Mouse (Mus musculus) liver, postnatal 0 days (tissue): ENCODE measurements around the gene Fam160a2. TPM values are rescaled to one million over a fixed set of nuclear protein-coding genes. Genes with fewer than 3 reads are reported as not detected.
A peak's percentile ranks its signal among the peaks of the same experiment; 100 is the strongest.

Experiments used
- ATAC-seq: fragments of 200-750 bp; cut with Nextera tagmentation; 2 replicates; pipeline ENCODE4 v1.8.0; 2017; ENCODE audit warnings: mild to moderate bottlenecking, moderate library complexity
- DNase-seq: peaks from one replicate; pipeline ENCODE4 v3.0.0-alpha.2; 2016
- H3K27ac ChIP-seq: fragments of 300-500 bp; sonication (generic); 2 replicates; pipeline ENCODE4 v1.5.1; 2014; ENCODE audit warnings: antibody characterized with exemption, moderate library complexity, mild to moderate bottlenecking, low read depth
- H3K27me3 ChIP-seq: fragments of 300-500 bp; sonication (generic); 2 replicates; pipeline ENCODE4 v1.6.1; 2014; ENCODE audit warnings: low read length, control low read depth, mixed read lengths; ENCODE audit not compliant: insufficient read depth
- H3K36me3 ChIP-seq: fragments of 300-500 bp; sonication (generic); replicated peaks from 2 replicates; pipeline ENCODE4 v1.6.1; 2014; ENCODE audit warnings: mild to moderate bottlenecking, control low read depth, low read length, moderate library complexity, mixed read lengths; ENCODE audit not compliant: insufficient read depth
- H3K4me1 ChIP-seq: fragments of 300-500 bp; sonication (generic); 2 replicates; pipeline ENCODE4 v1.6.1; 2014; ENCODE audit warnings: antibody characterized with exemption, mild to moderate bottlenecking, control low read depth; ENCODE audit not compliant: insufficient read depth
- H3K4me2 ChIP-seq: fragments of 300-500 bp; sonication (generic); 2 replicates; pipeline ENCODE4 v1.6.1; 2014; ENCODE audit warnings: low read depth, mild to moderate bottlenecking, low read length, moderate library complexity, mixed read lengths
- H3K4me3 ChIP-seq: fragments of 300-500 bp; sonication (generic); 2 replicates; pipeline ENCODE4 v1.5.1; 2014; ENCODE audit warnings: low read depth, low read length
- H3K9ac ChIP-seq: fragments of 300-500 bp; sonication (generic); replicated peaks from 2 replicates; pipeline ENCODE4 v1.6.1; 2014; ENCODE audit warnings: mild to moderate bottlenecking, moderate library complexity
- H3K9me3 ChIP-seq: fragments of 300-500 bp; sonication (generic); 2 replicates; pipeline ENCODE4 v1.6.1; 2016; ENCODE audit warnings: mild to moderate bottlenecking, control low read depth, low read length, mixed read lengths
- CTCF ChIP-seq: sonication (generic); IDR thresholded peaks from 2 replicates; pipeline ENCODE4 v1.5.1; 2016; ENCODE audit warnings: antibody characterized with exemption, low read depth
- EP300 ChIP-seq: IDR thresholded peaks from 2 replicates; pipeline ENCODE4 v1.6.1; 2016; ENCODE audit warnings: antibody characterized with exemption, low read depth, mild to moderate bottlenecking
- WGBS: fragments of 180-500 bp; shearing (Covaris S2); extraction: QIAGEN DNeasy Blood & Tissue Kit; methylation state at CpG from one replicate; pipeline ENCODE4 v1.1.7; 2014; ENCODE audit not compliant: insufficient replicate concordance; 5-methylcytosine and 5-hydroxymethylcytosine counted together
- polyA plus RNA-seq: library from polyadenylated mRNA; unstranded; fragments of >200 nt; fragmentation: Nextera tagmentation; extraction: Ambion mirVana; gene quantifications from 2 replicates; pipeline ENCODE4 v1.2.1, GENCODE M21; 2015

Fam160a2 gene
- polyA plus RNA-seq, result 10.3 and 11.1 TPM in 2 replicates

GRCm38 (mm10) chr7:105399935-105400624 lies at the start of gene Fam160a2:
Gene Fam160a2 (minus strand): TSS chr7:105400054.
- ATAC-seq, result peak; percentile 95
- Histone ChIP-seq H3K27me3 (no peaks in the 10 kb centered on the region), H3K27ac (peak within 1 kb of the TSS; percentile 81), H3K36me3 (no peaks in the 10 kb centered on the region), H3K4me1 (peaks cover 28% of the 10 kb centered on the region), H3K4me2 (peak within 1 kb of the TSS; percentile 89), H3K4me3 (peak within 1 kb of the TSS; percentile 70), H3K9ac (peak within 1 kb of the TSS; percentile 76), H3K9me3 (no peaks in the 10 kb centered on the region)
- DNase-seq, result peak; percentile 100
- WGBS, result under 1% methylated on average over 55 of the region's 55 CpGs
- TF ChIP-seq CTCF, result no peak
- no peak for TF ChIP-seq EP300

DNA sequence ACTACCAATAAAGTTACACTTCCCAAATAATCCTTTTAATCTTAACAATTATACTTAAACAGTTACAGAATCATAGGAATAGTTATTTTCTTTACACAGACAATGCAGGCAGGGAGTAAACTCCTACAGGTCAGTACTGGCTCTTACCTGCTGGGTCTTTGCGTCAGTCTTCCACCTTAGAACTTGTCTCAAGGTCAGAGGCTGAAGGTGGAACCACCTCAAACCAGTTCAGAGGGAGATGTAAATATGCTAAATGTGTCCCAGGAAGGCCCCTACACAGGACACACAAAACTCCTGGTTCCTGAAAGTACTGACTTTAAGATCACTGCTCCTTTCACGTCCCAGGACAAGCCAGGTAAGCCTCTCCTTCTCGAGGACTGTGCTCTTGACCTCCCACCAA lies 45.2 kb upstream of the Fam160a2 start:
- no peak overlapping the region for H3K27ac ChIP-seq
- ATAC-seq (no peak), DNase-seq (no peak)
- no peaks in the 10 kb centered on the region for H3K4me1 ChIP-seq
- H3K9me3 ChIP-seq, result no peaks in the 10 kb centered on the region
- no peaks in the 10 kb centered on the region for H3K27me3 ChIP-seq
- H3K4me3 ChIP-seq, result no peak overlapping the region
- no peak overlapping the region for H3K9ac ChIP-seq
- no peak for TF ChIP-seq EP300
- no peak for TF ChIP-seq CTCF
- no peak overlapping the region for H3K4me2 ChIP-seq
- no peaks in the 10 kb centered on the region for H3K36me3 ChIP-seq
- WGBS, result 59% methylated on average over 3 of the region's 3 CpGs

DNA sequence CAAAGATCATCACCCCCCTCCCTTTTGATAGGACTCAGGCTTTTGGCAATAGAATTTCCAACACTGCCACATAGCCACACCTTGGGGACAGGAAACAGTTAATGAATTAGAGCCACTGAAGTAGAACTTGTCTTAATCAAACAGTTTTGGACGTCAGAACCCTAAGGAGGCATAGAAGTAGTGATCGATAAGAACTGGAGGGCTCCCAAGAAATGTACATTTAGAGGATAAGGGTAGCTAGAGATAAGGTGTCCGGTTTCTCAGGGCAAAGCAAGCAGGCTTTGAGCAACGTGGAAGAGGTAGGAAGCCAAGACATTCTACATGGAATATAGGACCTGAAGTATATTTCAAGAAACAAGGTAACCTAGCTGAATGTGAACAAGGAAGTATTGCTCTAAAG lies 41.6 kb upstream of the Fam160a2 start:
- Histone ChIP-seq H3K9ac (no peak overlapping the region), H3K27ac (no peak overlapping the region), H3K4me2 (no peak overlapping the region), H3K4me3 (no peak overlapping the region), H3K36me3 (no peaks in the 10 kb centered on the region), H3K27me3 (no peaks in the 10 kb centered on the region), H3K4me1 (no peaks in the 10 kb centered on the region), H3K9me3 (no peaks in the 10 kb centered on the region)
- ATAC-seq (no peak), DNase-seq (no peak)
- no peak for TF ChIP-seq CTCF
- TF ChIP-seq EP300, result no peak
- WGBS, result 49% methylated on average over 4 of the region's 4 CpGs

DNA sequence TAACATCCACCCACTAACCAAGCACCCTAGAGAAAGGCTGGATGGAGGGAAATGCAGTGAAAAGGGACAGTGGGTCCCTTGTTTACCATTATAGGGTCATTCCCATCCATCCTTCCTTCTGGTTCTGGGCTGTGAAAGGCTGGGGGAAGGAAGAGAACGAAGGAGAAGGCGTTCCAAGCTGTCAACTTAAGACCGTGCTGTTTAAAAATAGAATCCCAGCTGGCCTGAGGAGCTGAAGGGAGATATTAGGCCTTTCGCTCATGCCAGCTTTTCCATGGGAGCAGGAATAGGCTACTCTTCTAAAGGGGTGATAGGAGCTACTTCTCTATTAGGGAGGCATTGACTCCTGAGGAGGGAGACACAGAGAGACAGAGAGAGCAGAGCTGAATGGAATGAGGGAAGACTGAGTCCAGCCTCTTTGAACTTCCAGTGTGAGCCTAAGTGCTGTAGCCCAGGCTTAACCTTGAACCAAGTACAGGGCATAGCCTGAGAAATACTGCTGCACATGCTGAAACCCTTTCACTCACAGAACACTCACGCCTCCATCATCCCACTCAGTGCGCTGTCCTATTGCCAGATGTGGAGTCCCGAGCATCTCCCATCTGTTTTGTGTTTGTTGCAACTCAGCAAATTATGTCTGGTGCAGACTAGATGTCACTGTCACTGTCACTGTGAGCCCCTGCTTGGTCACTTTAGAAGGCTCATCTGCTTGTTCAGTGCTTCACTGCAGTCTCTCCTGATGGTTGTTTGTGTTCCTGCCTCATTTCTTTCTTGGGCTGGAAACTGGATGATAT lies 38.3 kb upstream of the Fam160a2 start:
- Histone ChIP-seq H3K9me3 (no peaks in the 10 kb centered on the region), H3K4me1 (no peaks in the 10 kb centered on the region), H3K4me3 (no peak overlapping the region), H3K27ac (no peak overlapping the region), H3K9ac (no peak overlapping the region), H3K4me2 (no peak overlapping the region), H3K27me3 (no peaks in the 10 kb centered on the region), H3K36me3 (no peaks in the 10 kb centered on the region)
- 70% methylated on average over 7 of the region's 7 CpGs for WGBS
- DNase-seq (no peak), ATAC-seq (no peak)
- TF ChIP-seq EP300 (no peak), CTCF (no peak)

DNA sequence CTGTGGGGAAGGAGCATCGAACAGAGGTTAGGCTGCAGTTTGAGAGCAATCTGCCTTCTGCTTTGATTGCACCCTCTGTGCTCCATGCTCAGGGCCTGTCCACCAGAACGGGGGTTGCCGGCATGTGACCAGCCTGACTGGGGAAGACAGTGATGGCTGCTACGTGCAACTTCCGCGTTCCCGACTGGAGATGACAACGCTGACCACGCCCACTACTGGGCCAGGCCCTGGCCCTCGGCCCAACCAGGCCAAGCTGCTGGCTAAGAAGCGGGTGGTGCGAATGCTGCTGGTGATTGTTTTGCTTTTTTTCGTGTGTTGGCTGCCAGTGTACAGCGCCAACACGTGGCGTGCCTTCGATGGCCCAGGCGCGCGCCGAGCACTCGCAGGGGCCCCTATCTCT lies 34.9 kb upstream of the Fam160a2 start:
- TF ChIP-seq EP300 (no peak), CTCF (no peak)
- no peak for ATAC-seq
- Histone ChIP-seq H3K27me3 (no peaks in the 10 kb centered on the region), H3K9me3 (no peaks in the 10 kb centered on the region), H3K36me3 (no peaks in the 10 kb centered on the region), H3K9ac (no peak overlapping the region), H3K4me3 (no peak overlapping the region), H3K4me2 (no peak overlapping the region), H3K27ac (no peak overlapping the region), H3K4me1 (no peaks in the 10 kb centered on the region)
- 77% methylated on average over 22 of the region's 22 CpGs for WGBS
- no peak for DNase-seq

DNA sequence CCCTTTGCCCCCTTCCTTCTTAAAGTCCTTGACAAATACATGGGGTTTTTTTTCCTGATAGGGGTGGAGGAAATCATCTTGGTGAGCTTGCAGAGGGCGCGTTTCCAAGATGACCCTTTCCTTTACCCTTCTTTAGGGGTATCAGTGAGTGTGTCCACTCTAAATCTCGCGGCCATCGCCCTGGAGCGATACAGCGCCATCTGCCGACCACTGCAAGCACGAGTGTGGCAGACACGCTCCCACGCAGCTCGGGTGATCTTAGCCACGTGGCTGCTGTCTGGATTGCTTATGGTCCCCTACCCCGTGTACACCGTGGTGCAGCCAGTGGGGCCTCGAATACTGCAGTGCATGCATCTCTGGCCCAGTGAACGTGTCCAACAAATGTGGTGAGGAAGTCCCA lies 34.0 kb upstream of the Fam160a2 start:
- no peaks in the 10 kb centered on the region for H3K36me3 ChIP-seq
- no peak overlapping the region for H3K4me2 ChIP-seq
- TF ChIP-seq CTCF (no peak), EP300 (no peak)
- H3K9me3 ChIP-seq, result no peaks in the 10 kb centered on the region
- no peaks in the 10 kb centered on the region for H3K27me3 ChIP-seq
- H3K9ac ChIP-seq, result no peak overlapping the region
- no peak overlapping the region for H3K4me3 ChIP-seq
- ATAC-seq, result no peak
- WGBS, result 76% methylated on average over 17 of the region's 17 CpGs
- no peak overlapping the region for H3K27ac ChIP-seq
- H3K4me1 ChIP-seq, result no peaks in the 10 kb centered on the region
- no peak for DNase-seq
